Mouse (Mus musculus): ENCODE data around the gene Ly6g6d.

DNA sequence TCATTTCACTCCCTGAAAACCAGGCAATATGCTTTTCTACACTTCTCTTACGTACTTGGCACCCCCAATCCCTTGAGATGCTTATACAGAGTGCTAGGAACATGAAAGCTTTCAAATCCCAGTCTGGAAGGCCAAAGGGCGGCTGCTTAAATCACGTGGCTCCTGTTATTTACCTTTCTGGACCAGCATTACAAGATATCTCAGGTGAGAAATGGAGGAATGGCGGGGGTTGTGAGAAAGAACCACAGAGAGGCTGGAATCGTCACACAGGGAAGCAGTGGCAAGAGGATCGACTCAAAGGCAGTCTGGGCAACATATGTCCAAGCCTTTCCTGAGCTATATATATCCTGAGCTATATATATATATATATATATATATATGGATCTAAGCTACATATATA is 47.7 kb upstream of the Ly6g6d start:
- TF ChIP-seq CTCF (IDR thresholded peaks at IDR 0.05; ENCODE audit: extremely low read depth, insufficient read depth, insufficient read length, insufficient replicate concordance) (no peak), POLR2A (IDR thresholded peaks at IDR 0.05; ENCODE audit: low read depth, low read length) (no peak)

Data from spleen, adult 2 months (tissue).